Comparison of ENCODE assay signal across 15 mouse cellular contexts in genomic region chr4:78077499-78077898, GRCm38 (mm10).
"Had no signal": no experiment of that assay in that cellular context is flagged by ENCODE, and none has a peak within 500 bp of the region (broad histone marks: within the 10 kb centered on the region; RNA-seq: fewer than 3 reads in every experiment).

No protein-coding gene starts in this region.

- DNase-seq: kidney, adult 2 months; kidney, postnatal 25 days; layer of hippocampus, adult 9-11 months; layer of hippocampus, postnatal 36 days; lung, embryonic 14.5 days; lung, postnatal 10 days; lung, postnatal 4 days; retina, postnatal 1 day; right cerebral cortex, postnatal 4 days; spleen, adult 18-20 months; thymus, postnatal 36 days had no signal

- H3K4me3 ChIP-seq: limb, embryonic 15.5 days; liver, embryonic 12.5 days; midbrain, embryonic 10.5 days; neural tube, embryonic 13.5 days had no signal

- H3K4me1 ChIP-seq: limb, embryonic 15.5 days; liver, embryonic 12.5 days; midbrain, embryonic 10.5 days; neural tube, embryonic 13.5 days had no signal

- H3K27ac ChIP-seq: limb, embryonic 15.5 days; liver, embryonic 12.5 days; midbrain, embryonic 10.5 days; neural tube, embryonic 13.5 days had no signal

- H3K4me2 ChIP-seq: limb, embryonic 15.5 days; liver, embryonic 12.5 days; lung, embryonic 14.5 days; neural tube, embryonic 13.5 days had no signal

- H3K27me3 ChIP-seq: limb, embryonic 15.5 days; liver, embryonic 12.5 days; neural tube, embryonic 13.5 days had no signal

- H3K36me3 ChIP-seq: limb, embryonic 15.5 days; liver, embryonic 12.5 days; midbrain, embryonic 10.5 days; neural tube, embryonic 13.5 days had no signal

- H3K9ac ChIP-seq: limb, embryonic 15.5 days; liver, embryonic 12.5 days; lung, embryonic 14.5 days; neural tube, embryonic 13.5 days had no signal

- ATAC-seq: liver, embryonic 12.5 days had no signal

- H3K9me3 ChIP-seq: limb, embryonic 15.5 days; liver, embryonic 12.5 days; midbrain, embryonic 10.5 days; neural tube, embryonic 13.5 days had no signal
